Mouse (Mus musculus) lung, postnatal 0 days (tissue): ENCODE measurements around the gene Traf7. TPM values are rescaled to one million over a fixed set of nuclear protein-coding genes. Genes with fewer than 3 reads are reported as not detected.
A peak's percentile ranks its signal among the peaks of the same experiment; 100 is the strongest.

Experiments used
- ATAC-seq: fragments of 200-750 bp; cut with Nextera tagmentation; 2 replicates; pipeline ENCODE4 v1.8.0; 2017; ENCODE audit warnings: moderate library complexity
- DNase-seq: peaks from one replicate; pipeline ENCODE4 v3.0.0-alpha.2; 2016; ENCODE audit warnings: low spot score
- H3K27ac ChIP-seq: fragments of 300-500 bp; sonication (generic); 2 replicates; pipeline ENCODE4 v1.5.1; 2014; ENCODE audit warnings: antibody characterized with exemption, mild to moderate bottlenecking, low read length, mixed read lengths
- H3K27me3 ChIP-seq: fragments of 300-500 bp; sonication (generic); replicated peaks from 2 replicates; pipeline ENCODE4 v1.6.1; 2014; ENCODE audit warnings: low read length, mixed read lengths; ENCODE audit not compliant: insufficient read depth
- H3K36me3 ChIP-seq: fragments of 300-500 bp; sonication (generic); 2 replicates; pipeline ENCODE4 v1.6.1; 2014; ENCODE audit warnings: low read length, mixed read lengths; ENCODE audit not compliant: insufficient read depth
- H3K4me1 ChIP-seq: fragments of 300-500 bp; sonication (generic); 2 replicates; pipeline ENCODE4 v1.6.1; 2014; ENCODE audit warnings: antibody characterized with exemption, low read depth, low read length, mixed read lengths; ENCODE audit not compliant: insufficient read depth
- H3K4me2 ChIP-seq: fragments of 300-500 bp; sonication (generic); replicated peaks from 2 replicates; pipeline ENCODE4 v1.6.1; 2014; ENCODE audit warnings: low read depth, mild to moderate bottlenecking, low read length, moderate library complexity, mixed read lengths
- H3K4me3 ChIP-seq: fragments of 300-500 bp; sonication (generic); 2 replicates; pipeline ENCODE4 v1.5.1; 2014; ENCODE audit warnings: low read depth, low read length
- H3K9ac ChIP-seq: fragments of 300-500 bp; sonication (generic); replicated peaks from 2 replicates; pipeline ENCODE4 v1.6.1; 2014; ENCODE audit warnings: low read depth, mild to moderate bottlenecking
- H3K9me3 ChIP-seq: fragments of 300-500 bp; sonication (generic); 2 replicates; pipeline ENCODE4 v1.6.1; 2016; ENCODE audit warnings: low read length, mixed read lengths
- CTCF ChIP-seq: IDR thresholded peaks from 2 replicates; pipeline ENCODE4 v1.5.1; 2016; ENCODE audit warnings: antibody characterized with exemption, mild to moderate bottlenecking
- EP300 ChIP-seq: IDR thresholded peaks from 2 replicates; pipeline ENCODE4 v1.6.1; 2016; ENCODE audit warnings: antibody characterized with exemption, mild to moderate bottlenecking, control low read depth
- WGBS: fragments of 180-500 bp; shearing (Covaris S2); extraction: QIAGEN DNeasy Blood & Tissue Kit; methylation state at CpG from one replicate; pipeline ENCODE4 v1.1.7; 2014; 5-methylcytosine and 5-hydroxymethylcytosine counted together
- polyA plus RNA-seq: library from polyadenylated mRNA; unstranded; fragments of >200 nt; fragmentation: Nextera tagmentation; extraction: Ambion mirVana; gene quantifications from 2 replicates; pipeline ENCODE4 v1.2.1, GENCODE M21; 2015

The Traf7 gene
- polyA plus RNA-seq, 1 experiment from 2014 or later = 66.8 TPM

DNA sequence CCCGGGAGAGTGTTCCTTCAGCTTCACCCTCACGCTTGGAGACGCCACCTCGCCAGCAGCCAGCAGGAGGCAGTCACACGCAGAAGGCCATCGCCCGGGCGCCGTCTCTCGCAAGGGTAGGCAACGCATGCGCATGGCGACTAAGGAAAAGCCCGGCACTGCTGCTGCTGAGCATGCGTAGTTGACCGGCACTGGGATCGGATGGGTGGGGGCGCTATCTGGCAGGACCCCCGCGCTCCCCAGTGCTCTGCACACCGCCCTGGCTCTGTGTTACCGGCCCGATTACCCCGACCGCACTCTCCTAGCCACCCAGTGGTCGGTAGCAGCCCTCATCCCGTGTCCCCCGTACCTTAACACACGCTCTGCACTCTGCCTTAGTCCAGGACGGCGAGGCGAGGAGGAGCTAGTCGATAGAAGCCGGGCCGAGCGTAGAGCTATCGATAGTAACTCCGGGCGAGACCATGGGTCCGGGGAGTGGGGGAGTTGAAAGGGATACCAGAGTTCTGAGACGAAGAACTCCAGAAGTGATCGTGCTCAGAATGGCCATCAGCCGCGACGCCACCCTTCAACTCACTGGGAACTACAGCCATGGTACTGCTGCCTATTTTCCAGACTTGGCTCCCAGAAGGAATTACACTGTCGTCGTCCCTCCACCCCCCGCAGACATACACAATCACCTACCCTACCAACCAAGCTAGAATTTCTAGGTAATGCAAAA lies 48.9 kb downstream of the Traf7 start, which contains the start of gene Mlst8:
TSS of gene Mlst8 (minus strand) at position 416 of the 718 bp plus-strand sequence.
- H3K4me2 ChIP-seq = peak within 1 kb of the TSS; percentile 49
- peaks cover 17% of the 10 kb centered on the region; the same call in 1 of the 2 replicates for H3K36me3 ChIP-seq
- WGBS = 3% methylated on average over 48 of the region's 48 CpGs
- peak within 1 kb of the TSS; percentile 91 for H3K4me3 ChIP-seq
- peak within 1 kb of the TSS; percentile 76 for H3K9ac ChIP-seq
- ATAC-seq (peak; percentile 97), DNase-seq (peak; percentile 99)
- no peaks in the 10 kb centered on the region for H3K27me3 ChIP-seq
- peak; percentile 91 for TF ChIP-seq CTCF
- TF ChIP-seq EP300 = 0 out of 2 replicates have a peak, but pooled peaks have one; percentile 40
- H3K27ac ChIP-seq = peak within 1 kb of the TSS; percentile 93
- no peaks in the 10 kb centered on the region for H3K9me3 ChIP-seq
- H3K4me1 ChIP-seq = peaks cover 8% of the 10 kb centered on the region; the same call in 1 of the 2 replicates

DNA sequence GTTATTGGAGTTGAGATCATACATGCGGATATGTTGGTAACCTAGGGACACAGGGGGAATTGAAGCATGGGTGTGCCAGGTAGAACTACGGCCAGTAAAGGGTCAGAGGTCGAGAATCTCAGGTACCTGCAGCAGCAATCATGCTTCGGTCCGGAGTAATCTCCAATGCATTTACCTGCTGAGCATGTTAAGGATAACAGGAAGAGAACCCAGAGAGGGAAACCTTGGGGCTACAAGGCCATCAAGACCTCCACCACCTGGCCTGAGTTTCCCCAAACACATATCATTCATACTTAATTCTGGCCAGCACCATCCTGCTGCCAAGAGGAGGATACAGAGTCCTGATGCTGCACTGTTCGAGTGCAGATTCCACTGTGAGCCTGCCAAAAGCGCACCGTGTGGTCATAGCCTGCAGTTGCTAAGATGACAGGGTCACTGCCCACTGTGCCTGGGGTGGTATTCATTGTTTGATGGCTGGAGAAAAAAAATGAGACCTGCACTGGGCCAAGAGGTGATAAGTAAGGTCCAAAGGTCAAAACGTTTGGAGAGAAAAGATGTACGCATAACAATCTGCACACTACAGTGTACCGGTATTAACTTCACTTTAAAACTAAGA lies 49.6 kb downstream of the Traf7 start:
- no peak overlapping the region for H3K27ac ChIP-seq

DNA sequence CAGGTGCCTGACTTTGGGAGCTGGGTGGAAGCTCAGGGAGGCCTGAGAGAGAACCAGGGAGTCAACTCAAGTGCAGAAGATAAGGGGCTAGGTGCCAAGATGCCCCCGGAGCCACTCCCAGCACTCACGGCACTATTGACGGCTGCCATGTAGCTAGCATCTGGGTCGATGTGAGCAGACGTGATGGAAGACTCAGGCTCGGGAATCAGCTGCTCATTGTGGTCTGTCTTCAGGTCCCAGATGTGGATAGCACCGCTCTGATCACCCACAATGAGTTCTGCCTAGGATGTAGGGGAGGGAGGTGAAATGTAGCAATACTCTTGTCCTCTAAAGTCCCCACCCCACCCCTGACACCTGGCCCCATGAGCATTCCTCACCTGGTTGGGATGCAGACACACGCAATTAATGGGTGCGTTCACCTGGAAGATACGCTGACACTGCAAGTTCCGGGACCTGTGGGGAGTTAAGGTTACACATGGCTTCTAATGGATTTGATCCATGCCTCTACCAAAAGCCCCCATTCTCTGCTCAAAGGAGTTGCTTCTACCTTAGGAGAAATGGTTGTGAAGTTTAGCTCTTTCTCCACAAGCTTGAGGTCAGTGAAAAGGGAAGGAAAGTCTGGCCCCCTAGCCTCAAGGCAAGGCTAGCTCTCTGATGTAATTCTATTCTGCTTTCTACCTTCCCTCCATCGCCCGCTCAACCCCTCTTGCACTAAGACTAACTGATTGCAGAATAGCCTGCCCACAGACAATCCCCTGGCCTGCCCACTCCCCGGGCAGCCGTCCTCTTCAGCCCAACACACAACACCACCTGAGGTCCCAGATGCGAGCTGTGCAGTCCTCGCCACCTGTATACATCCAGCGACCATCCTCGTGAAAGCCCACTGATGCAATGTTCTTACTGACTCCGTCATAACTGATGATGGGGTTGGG lies 50.4 kb downstream of the Traf7 start:
- WGBS = 91% methylated on average over 20 of the region's 20 CpGs

More for the DNA sequence above, 49.6 kb downstream of the Traf7 start:
- no peaks in the 10 kb centered on the region for H3K27me3 ChIP-seq
- WGBS = 42% methylated on average over 11 of the region's 11 CpGs
- peak overlapping the region; percentile 5; the same call in 1 of the 2 replicates for H3K9ac ChIP-seq
- TF ChIP-seq EP300 (no peak), CTCF (no peak)
- peaks cover 17% of the 10 kb centered on the region; the same call in 1 of the 2 replicates for H3K36me3 ChIP-seq
- ATAC-seq = no peak
- peaks cover 8% of the 10 kb centered on the region; the same call in 1 of the 2 replicates for H3K4me1 ChIP-seq
- peak overlapping the region; percentile 91 for H3K4me3 ChIP-seq
- DNase-seq = peak; percentile 19
- H3K4me2 ChIP-seq = peak overlapping the region; percentile 49
- no peaks in the 10 kb centered on the region for H3K9me3 ChIP-seq

DNA sequence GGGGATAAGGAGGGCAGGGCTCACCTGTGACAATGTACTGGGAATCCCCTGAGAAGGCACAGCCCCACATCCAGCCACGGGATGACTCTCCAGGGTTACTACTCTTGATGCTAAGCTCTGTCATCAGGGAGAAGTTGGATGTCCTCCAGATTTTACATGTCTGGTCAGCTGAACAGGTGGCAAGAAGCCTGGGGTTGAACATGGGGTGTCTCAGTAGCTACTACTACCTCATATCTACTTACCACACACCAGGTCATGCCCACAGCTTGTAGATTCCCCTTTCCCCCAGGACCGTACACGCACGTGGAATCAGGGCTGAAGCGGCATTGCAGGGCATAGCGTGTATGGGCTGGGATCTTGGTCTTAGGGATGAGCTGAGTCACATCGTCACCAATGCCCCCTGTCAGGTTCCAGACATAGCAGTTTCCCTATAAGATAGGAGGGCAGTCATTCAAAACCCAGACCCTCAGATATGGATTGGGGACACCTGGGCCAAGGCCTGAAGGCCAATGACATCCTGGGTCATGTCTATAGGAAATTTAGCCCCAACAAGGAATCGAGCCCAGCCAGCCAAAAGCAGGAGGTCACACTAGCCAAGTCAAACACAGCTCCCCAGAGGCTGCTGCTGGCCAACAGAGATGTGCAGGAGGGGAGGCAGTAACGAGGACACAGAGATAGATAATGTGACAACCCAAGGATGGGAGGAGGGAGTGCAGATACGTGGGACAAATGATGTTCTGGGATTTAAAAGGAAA lies 51.5 kb downstream of the Traf7 start:
- TF ChIP-seq EP300 (no peak), CTCF (no peak)
- DNase-seq = no peak
- ATAC-seq = no peak
- Histone ChIP-seq H3K4me1 (peaks cover 25% of the 10 kb centered on the region; the same call in 1 of the 2 replicates), H3K4me3 (no peak overlapping the region), H3K27me3 (no peaks in the 10 kb centered on the region), H3K36me3 (peaks cover 17% of the 10 kb centered on the region; the same call in 1 of the 2 replicates), H3K9me3 (no peaks in the 10 kb centered on the region), H3K4me2 (no peak overlapping the region), H3K27ac (no peak overlapping the region), H3K9ac (no peak overlapping the region)
- WGBS = 88% methylated on average over 10 of the region's 10 CpGs

More for the DNA sequence above, 50.4 kb downstream of the Traf7 start:
- H3K9ac ChIP-seq = 0 out of 2 replicates have a peak overlapping the region, but pooled peaks have one; percentile 5
- ATAC-seq (no peak), DNase-seq (no peak)
- H3K4me2 ChIP-seq = no peak overlapping the region
- no peak overlapping the region for H3K27ac ChIP-seq
- peaks cover 14% of the 10 kb centered on the region; the same call in 1 of the 2 replicates for H3K4me1 ChIP-seq
- no peak overlapping the region for H3K4me3 ChIP-seq
- TF ChIP-seq EP300 = no peak
- TF ChIP-seq CTCF = no peak
- no peaks in the 10 kb centered on the region for H3K27me3 ChIP-seq
- peaks cover 17% of the 10 kb centered on the region; the same call in 1 of the 2 replicates for H3K36me3 ChIP-seq
- no peaks in the 10 kb centered on the region for H3K9me3 ChIP-seq

DNA sequence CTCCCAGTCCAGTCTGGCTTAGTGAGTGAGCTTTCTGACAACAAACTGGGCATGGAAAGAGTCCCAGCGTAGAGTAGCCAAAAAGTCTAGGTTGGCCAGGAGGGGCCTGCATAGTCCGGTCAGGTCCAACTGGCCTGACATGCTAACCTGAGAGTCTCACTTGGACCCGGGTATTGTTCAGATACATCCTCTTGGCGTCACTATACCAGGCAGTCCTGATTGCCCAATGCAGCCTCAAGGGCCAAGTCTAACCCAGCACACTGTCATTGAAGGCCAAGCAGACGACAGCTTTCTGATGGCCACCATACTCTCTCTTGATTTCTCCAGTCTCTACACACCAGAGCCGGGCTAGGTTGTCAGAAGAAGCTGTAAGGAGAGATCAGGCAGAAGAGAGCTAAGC lies 52.2 kb downstream of the Traf7 start:
- ATAC-seq (no peak), DNase-seq (no peak)
- Histone ChIP-seq H3K9me3 (no peaks in the 10 kb centered on the region), H3K36me3 (peaks cover 17% of the 10 kb centered on the region; the same call in 1 of the 2 replicates), H3K4me1 (peaks cover 28% of the 10 kb centered on the region; the same call in 1 of the 2 replicates), H3K4me2 (no peak overlapping the region), H3K27ac (no peak overlapping the region), H3K9ac (no peak overlapping the region), H3K27me3 (no peaks in the 10 kb centered on the region), H3K4me3 (no peak overlapping the region)
- TF ChIP-seq EP300 = no peak
- WGBS = 83% methylated on average over 6 of the region's 6 CpGs
